Mouse (Mus musculus) liver, embryonic 12.5 days (tissue): ENCODE measurements around the gene Crygb. TPM values are rescaled to one million over a fixed set of nuclear protein-coding genes. Genes with fewer than 3 reads are reported as not detected.

Experiments
- ATAC-seq: fragments of 200-750 bp; cut with Nextera tagmentation; 2 replicates; pipeline ENCODE4 v1.8.0; 2017; ENCODE audit warnings: moderate number of reproducible peaks, mild to moderate bottlenecking, moderate library complexity
- H3K27ac ChIP-seq: fragments of 300-500 bp; sonication (generic); 2 replicates; pipeline ENCODE4 v1.5.1; 2016; ENCODE audit warnings: mild to moderate bottlenecking
- H3K27me3 ChIP-seq: fragments of 300-500 bp; sonication (generic); replicated peaks from 2 replicates; pipeline ENCODE4 v1.6.1; 2016; ENCODE audit warnings: mild to moderate bottlenecking, moderate library complexity
- H3K36me3 ChIP-seq: fragments of 300-500 bp; sonication (generic); 2 replicates; pipeline ENCODE4 v1.6.1; 2016; ENCODE audit warnings: mild to moderate bottlenecking, moderate library complexity
- H3K4me1 ChIP-seq: fragments of 300-500 bp; sonication (generic); 2 replicates; pipeline ENCODE4 v1.6.1; 2016
- H3K4me2 ChIP-seq: fragments of 300-500 bp; sonication (generic); 2 replicates; pipeline ENCODE4 v1.6.1; 2016; ENCODE audit warnings: mild to moderate bottlenecking, moderate library complexity
- H3K4me3 ChIP-seq: fragments of 300-500 bp; sonication (generic); 2 replicates; pipeline ENCODE4 v1.5.1; 2016; ENCODE audit warnings: mild to moderate bottlenecking, moderate library complexity
- H3K9ac ChIP-seq: fragments of 300-500 bp; sonication (generic); 2 replicates; pipeline ENCODE4 v1.6.1; 2016; ENCODE audit warnings: mild to moderate bottlenecking, moderate library complexity
- H3K9me3 ChIP-seq: fragments of 300-500 bp; sonication (generic); replicated peaks from 2 replicates; pipeline ENCODE4 v1.6.1; 2016; ENCODE audit warnings: mild to moderate bottlenecking, moderate library complexity
- WGBS: fragments of 180-500 bp; shearing (Covaris S2); methylation state at CpG from one replicate; pipeline ENCODE4 v1.1.7; 2016; ENCODE audit not compliant: insufficient replicate concordance; 5-methylcytosine and 5-hydroxymethylcytosine counted together
- polyA plus RNA-seq: library from polyadenylated mRNA; unstranded; fragments of >200 nt; fragmentation: Nextera tagmentation; extraction: Ambion mirVana; gene quantifications from 2 replicates; pipeline ENCODE4 v1.2.1, GENCODE M21; 2016

Crygb gene
- polyA plus RNA-seq, 1 experiment from 2014 or later, result not detected

DNA sequence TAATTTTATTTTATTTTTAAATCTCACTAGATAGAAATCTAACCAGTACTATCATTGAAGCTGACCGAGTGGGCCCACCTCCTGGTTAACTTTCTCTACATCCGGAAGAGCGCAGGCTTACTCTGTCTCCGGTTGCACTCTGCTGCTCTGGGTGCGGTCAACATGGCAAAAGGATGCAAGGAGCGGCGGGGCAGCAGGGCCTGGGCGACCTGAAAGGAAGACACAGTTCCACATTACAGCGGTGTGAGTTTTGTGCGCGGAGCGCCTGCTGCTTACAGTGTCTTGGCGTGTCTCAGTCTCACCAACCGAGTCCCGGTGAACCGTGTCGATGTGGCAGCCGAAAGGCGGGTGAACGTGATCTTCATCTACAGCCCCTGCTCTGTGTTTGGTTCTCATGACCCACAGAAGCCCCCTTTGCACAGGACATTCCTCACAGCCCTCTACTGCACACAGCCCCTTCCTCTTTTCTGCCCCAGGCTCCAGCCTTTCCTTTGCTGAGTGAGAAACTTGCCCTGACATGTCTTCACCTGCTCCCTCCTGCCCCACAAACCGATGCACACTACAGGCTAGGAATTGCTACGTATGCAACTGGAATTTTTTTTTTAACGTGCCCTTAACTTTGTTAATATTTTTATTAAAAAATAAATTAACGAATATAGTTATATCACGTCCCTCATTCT, 27.8 kb upstream of the Crygb start:
- Histone ChIP-seq H3K36me3 (no peaks in the 10 kb centered on the region), H3K4me1 (0 out of 2 replicates have a peak, but pooled peaks cover 9% of the 10 kb centered on the region), H3K27ac (no peak overlapping the region), H3K27me3 (no peaks in the 10 kb centered on the region), H3K9me3 (no peaks in the 10 kb centered on the region), H3K9ac (no peak overlapping the region), H3K4me2 (peak overlapping the region; percentile 24), H3K4me3 (no peak overlapping the region)
- 56% methylated on average over 25 of the region's 25 CpGs for WGBS
- no peak for ATAC-seq

DNA sequence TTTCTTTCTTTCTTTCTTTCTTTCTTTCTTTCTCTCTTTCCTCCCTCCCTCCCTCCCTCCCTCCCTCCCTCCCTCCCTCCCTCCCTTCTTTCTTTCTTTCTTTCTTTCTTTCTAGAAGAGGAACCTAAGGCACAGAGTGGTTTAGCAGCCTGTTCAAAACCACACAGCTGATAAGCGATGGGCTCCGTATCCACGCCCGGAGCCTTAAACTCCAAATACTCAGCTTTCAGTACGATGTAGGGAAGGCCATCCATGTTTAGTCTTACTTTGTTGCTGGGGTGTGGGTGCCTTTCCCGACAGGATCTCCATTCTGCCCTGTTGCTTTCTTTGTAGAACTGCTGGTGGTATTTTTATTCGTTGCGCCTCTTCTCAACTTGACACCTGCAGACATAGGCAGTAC, 27.1 kb upstream of the Crygb start:
- Histone ChIP-seq H3K9me3 (no peaks in the 10 kb centered on the region), H3K4me1 (0 out of 2 replicates have a peak, but pooled peaks cover 9% of the 10 kb centered on the region), H3K4me2 (peak overlapping the region; percentile 24), H3K9ac (no peak overlapping the region), H3K36me3 (no peaks in the 10 kb centered on the region), H3K27ac (no peak overlapping the region), H3K27me3 (no peaks in the 10 kb centered on the region), H3K4me3 (no peak overlapping the region)
- WGBS, result 46% methylated on average over 8 of the region's 8 CpGs
- no peak for ATAC-seq

DNA sequence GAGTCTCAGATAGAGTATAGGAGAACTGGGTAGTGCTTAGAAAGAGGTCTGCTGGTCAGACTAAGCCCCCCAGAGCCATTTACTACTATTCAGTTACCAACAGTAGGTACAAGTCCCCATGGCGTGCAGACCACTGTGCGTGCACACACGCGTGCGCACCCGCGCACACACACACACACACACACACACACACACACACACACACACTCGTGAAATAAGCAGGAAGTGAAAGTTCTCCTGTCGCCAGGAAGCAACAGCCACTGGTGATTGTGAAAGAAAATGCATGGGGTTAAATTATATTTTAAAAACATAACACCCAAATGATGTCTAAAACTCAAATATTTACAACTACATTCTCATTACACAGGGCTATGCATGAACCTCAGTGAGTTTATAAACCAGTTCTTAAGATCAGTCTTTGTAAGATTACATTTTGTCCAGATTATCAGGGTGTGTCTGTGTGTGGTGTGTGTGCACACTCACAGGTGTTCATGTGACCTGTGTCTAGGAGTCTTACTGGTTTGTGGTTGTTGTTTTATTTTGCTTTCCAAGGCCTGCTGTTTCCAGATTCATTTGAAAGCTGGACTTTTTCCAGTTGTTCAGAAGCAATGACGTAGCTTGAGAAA, 25.7 kb upstream of the Crygb start:
- Histone ChIP-seq H3K27ac (no peak overlapping the region), H3K9me3 (no peaks in the 10 kb centered on the region), H3K36me3 (no peaks in the 10 kb centered on the region), H3K4me1 (0 out of 2 replicates have a peak, but pooled peaks cover 5% of the 10 kb centered on the region), H3K4me2 (no peak overlapping the region), H3K9ac (no peak overlapping the region), H3K4me3 (no peak overlapping the region), H3K27me3 (no peaks in the 10 kb centered on the region)
- ATAC-seq, result no peak
- WGBS, result 76% methylated on average over 10 of the region's 10 CpGs

DNA sequence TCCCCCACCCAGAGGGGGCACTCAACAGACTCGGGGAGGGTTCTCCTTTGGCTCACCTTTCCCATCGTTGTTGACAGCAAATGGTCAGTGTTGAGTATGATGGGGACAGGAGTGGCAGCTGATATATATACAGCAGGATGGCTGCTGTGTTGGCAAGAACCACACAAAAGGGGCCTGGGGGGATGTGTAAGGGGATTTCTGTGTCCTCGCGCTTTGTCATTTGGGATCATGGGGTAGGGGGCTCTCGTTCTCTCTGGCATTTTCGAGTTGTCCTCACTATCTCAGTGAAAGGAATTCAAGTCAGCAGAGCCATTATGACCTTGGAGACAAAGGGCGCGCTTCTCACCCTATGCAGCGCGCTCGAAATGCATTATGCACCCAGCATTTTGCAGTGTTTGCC, 21.2 kb upstream of the Crygb start, which contains the start of gene Cryga:
TSS of gene Cryga (minus strand) at position 101 of the 400 bp plus-strand sequence.
- Histone ChIP-seq H3K27me3 (no peaks in the 10 kb centered on the region), H3K4me3 (no peak within 1 kb of the TSS), H3K9me3 (no peaks in the 10 kb centered on the region), H3K4me1 (no peaks in the 10 kb centered on the region), H3K27ac (no peak within 1 kb of the TSS), H3K4me2 (no peak within 1 kb of the TSS), H3K36me3 (no peaks in the 10 kb centered on the region), H3K9ac (no peak within 1 kb of the TSS)
- 76% methylated on average over 11 of the region's 11 CpGs for WGBS
- ATAC-seq, result no peak

DNA sequence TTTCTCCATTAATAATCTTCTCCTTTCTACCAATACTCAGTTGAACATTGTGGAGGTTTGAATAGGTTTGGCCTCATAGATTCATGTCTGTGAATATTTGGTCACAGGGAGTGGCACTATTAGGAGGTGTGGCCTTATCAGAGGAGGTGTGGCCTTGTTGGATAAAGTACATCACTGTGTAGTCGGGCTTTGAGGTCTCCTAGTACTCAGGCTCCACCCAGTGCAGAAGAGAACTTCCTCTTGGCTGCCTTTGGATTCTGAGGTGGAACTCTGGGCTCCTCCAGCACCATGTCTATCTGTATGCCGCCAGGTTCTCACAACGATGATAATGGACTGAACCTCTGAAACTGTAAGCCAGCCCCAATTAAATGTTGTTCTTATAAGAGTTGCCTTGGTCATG, 14.9 kb upstream of the Crygb start:
- Histone ChIP-seq H3K36me3 (no peaks in the 10 kb centered on the region), H3K27ac (no peak overlapping the region), H3K4me3 (no peak overlapping the region), H3K4me2 (no peak overlapping the region), H3K9me3 (no peaks in the 10 kb centered on the region), H3K9ac (no peak overlapping the region), H3K27me3 (no peaks in the 10 kb centered on the region), H3K4me1 (no peaks in the 10 kb centered on the region)
- ATAC-seq, result no peak
- WGBS, result 64% methylated on average over 3 of the region's 3 CpGs

GRCm38 (mm10) chr1:65091566-65091965, 9.5 kb upstream of the Crygb start:
- ATAC-seq, result no peak
- WGBS, result 73% methylated on average over 3 of the region's 3 CpGs
- Histone ChIP-seq H3K27ac (no peak overlapping the region), H3K9me3 (no peaks in the 10 kb centered on the region), H3K4me3 (no peak overlapping the region), H3K36me3 (no peaks in the 10 kb centered on the region), H3K4me2 (no peak overlapping the region), H3K9ac (no peak overlapping the region), H3K27me3 (no peaks in the 10 kb centered on the region), H3K4me1 (no peaks in the 10 kb centered on the region)

- WGBS, result 10% methylated on average over 2 of the region's 2 CpGs
- Histone ChIP-seq H3K9ac (no peak overlapping the region), H3K27ac (no peak overlapping the region), H3K4me2 (no peak overlapping the region), H3K36me3 (no peaks in the 10 kb centered on the region), H3K27me3 (no peaks in the 10 kb centered on the region), H3K4me1 (no peaks in the 10 kb centered on the region), H3K9me3 (no peaks in the 10 kb centered on the region), H3K4me3 (no peak overlapping the region)
- 0 out of 2 replicates have a peak, but pooled peaks have one; percentile 32 for ATAC-seq
These were observed 8.3 kb upstream of the Crygb start for GRCm38 (mm10) chr1:65090370-65090769.

DNA sequence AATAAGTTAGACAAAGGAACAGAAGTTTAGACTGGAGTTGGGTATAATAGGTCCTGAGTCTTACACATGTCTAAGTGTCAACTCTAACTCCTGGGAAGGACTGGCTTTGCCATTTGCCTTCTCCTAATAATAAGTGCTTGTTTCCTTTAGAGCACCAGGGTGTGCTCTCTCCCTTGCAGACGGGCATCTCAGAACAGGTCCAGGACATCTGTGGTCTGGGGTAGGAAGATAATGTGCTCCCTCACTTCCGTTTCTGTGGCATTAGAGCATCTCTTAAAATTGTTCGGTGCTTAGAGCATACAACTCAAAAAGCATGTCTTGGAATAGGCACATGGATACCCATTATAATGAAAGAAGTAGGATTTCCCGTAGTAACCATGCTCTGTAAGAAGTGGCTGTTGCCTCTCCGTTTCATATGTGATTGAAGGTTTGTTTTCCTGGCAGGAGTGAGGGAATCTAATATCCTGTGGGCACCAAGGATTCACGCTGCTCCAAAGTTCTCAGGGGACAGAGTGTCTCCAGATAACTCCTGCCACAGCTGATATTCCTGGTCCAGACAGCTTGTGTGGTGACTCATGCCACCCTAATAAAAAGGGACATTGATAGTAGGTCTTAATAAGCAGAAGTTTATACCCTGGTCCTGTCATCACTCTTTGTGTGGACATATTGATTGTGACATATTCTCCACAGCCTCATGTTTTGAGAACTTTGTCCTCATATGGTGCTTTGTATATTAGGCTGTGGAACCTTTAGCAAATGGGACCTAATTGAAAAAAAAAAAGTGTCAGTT, 6.7 kb upstream of the Crygb start:
- H3K4me3 ChIP-seq, result no peak overlapping the region
- H3K36me3 ChIP-seq, result no peaks in the 10 kb centered on the region
- 37% methylated on average over 6 of the region's 6 CpGs for WGBS
- no peak overlapping the region for H3K27ac ChIP-seq
- no peaks in the 10 kb centered on the region for H3K27me3 ChIP-seq
- no peaks in the 10 kb centered on the region for H3K9me3 ChIP-seq
- no peak overlapping the region for H3K9ac ChIP-seq
- no peak overlapping the region for H3K4me2 ChIP-seq
- H3K4me1 ChIP-seq, result no peaks in the 10 kb centered on the region
- no peak for ATAC-seq

GRCm38 (mm10) chr1:65075607-65076006, 6.5 kb downstream of the Crygb start:
- whole genome bisulfite sequencing, result 22% methylated on average over 5 of the region's 5 CpGs
- H3K36me3 ChIP-seq, result no peaks in the 10 kb centered on the region
- no peak overlapping the region for H3K9ac ChIP-seq
- H3K27ac ChIP-seq, result no peak overlapping the region
- no peak overlapping the region for H3K4me3 ChIP-seq
- no peak overlapping the region for H3K4me2 ChIP-seq
- no peaks in the 10 kb centered on the region for H3K9me3 ChIP-seq
- no peak for ATAC-seq
- H3K4me1 ChIP-seq, result no peaks in the 10 kb centered on the region
- H3K27me3 ChIP-seq, result no peaks in the 10 kb centered on the region

DNA sequence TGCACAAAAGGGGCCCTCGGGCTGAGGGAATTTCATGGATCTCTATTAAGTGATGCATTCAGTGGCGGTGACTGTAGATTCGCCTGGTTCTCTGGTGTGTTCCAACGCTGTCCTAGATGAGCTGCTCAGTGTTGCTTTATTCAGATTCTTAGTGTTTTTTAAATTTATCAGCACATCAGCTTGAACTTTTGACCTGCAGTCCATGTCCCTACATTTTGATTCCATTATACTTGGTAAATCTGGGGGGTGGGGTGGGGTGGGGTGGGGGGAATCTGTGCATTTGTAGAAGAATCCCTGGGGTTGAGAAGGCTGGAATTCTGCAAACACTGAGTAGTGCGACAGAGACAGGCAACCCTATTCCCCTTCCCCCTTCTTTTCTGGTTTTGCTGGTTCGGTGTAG, 8.5 kb downstream of the Crygb start, which contains the start of gene Crygc:
TSS of gene Crygc (minus strand) at position 101 of the 400 bp plus-strand sequence.
- Histone ChIP-seq H3K4me1 (no peaks in the 10 kb centered on the region), H3K27ac (no peak within 1 kb of the TSS)
- 55% methylated on average over 6 of the region's 6 CpGs for WGBS

DNA sequence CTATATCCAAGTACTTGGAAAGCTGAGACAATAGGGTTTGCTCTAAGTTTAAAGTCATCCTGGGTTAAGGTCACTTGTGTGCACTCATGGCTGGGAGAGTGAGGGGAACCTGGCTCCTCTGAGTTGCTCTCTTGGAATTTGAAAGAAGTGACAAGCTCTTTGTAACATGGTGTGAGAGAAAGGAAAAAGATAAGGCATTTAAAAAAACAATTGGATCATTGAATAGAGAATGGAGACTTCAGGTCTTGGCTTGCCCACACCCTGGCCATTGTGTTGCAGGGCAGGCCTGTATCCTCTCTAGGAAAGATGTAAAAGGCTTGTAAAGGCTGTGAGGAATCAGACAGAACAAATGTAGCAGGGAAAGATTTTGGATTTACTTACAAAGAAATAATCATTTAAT, 14.2 kb downstream of the Crygb start:
- H3K27ac ChIP-seq, result no peak overlapping the region
- no peak overlapping the region for H3K9ac ChIP-seq
- H3K9me3 ChIP-seq, result no peaks in the 10 kb centered on the region
- ATAC-seq, result no peak
- H3K4me1 ChIP-seq, result no peaks in the 10 kb centered on the region
- no peaks in the 10 kb centered on the region for H3K36me3 ChIP-seq
- H3K4me3 ChIP-seq, result no peak overlapping the region
- H3K27me3 ChIP-seq, result no peaks in the 10 kb centered on the region
- no peak overlapping the region for H3K4me2 ChIP-seq

More for the DNA sequence above, 8.5 kb downstream of the Crygb start, which contains the start of gene Crygc:
- ATAC-seq, result no peak
- Histone ChIP-seq H3K4me2 (no peak within 1 kb of the TSS), H3K9me3 (no peaks in the 10 kb centered on the region), H3K9ac (no peak within 1 kb of the TSS), H3K4me3 (no peak within 1 kb of the TSS), H3K27me3 (no peaks in the 10 kb centered on the region), H3K36me3 (no peaks in the 10 kb centered on the region)

GRCm38 (mm10) chr1:65064201-65064600, 17.9 kb downstream of the Crygb start:
- H3K27me3 ChIP-seq, result no peaks in the 10 kb centered on the region
- 76% methylated on average over 15 of the region's 15 CpGs for WGBS
- no peaks in the 10 kb centered on the region for H3K4me1 ChIP-seq
- H3K27ac ChIP-seq, result no peak overlapping the region
- H3K36me3 ChIP-seq, result no peaks in the 10 kb centered on the region
- ATAC-seq, result no peak
- no peak overlapping the region for H3K4me3 ChIP-seq
- H3K9ac ChIP-seq, result no peak overlapping the region
- H3K9me3 ChIP-seq, result no peaks in the 10 kb centered on the region
- no peak overlapping the region for H3K4me2 ChIP-seq
